Mouse (Mus musculus) gastrocnemius, adult 8-10 months (tissue): ENCODE measurements at regions not wholly inside any gene's neighbourhood (a gene's known extent, or its start where the extent isn't known, plus 50 kb on each side); places are given as distances from the start of the nearest gene placed in this dataset.

Source experiments
- DNase-seq, 2 experiments: peaks; one replicate each; pipeline ENCODE4 v3.0.0; 2022; ENCODE audit warnings: low spot score in 2 of 2

DNA sequence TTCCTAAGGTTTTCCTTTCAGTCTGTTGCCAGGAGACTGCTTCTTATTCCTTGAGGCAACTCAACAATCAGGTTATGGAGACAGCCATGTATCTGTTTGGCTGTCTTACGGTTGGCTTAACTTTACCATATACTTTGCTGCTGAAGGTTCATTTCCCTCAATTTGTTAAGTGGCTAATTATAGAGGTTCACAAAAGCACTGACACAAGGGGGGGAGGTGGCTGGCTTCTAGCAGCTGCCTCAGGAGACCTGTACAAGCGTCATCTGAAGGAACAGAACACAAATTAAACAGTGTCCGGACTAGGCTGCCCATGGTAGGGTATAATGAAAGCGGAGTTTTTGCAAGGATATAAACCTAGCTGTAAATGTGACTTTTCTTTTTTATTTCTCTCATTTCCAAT, 305.0 kb upstream of the Rnf219 start:
- DNase-seq, result no peak

DNA sequence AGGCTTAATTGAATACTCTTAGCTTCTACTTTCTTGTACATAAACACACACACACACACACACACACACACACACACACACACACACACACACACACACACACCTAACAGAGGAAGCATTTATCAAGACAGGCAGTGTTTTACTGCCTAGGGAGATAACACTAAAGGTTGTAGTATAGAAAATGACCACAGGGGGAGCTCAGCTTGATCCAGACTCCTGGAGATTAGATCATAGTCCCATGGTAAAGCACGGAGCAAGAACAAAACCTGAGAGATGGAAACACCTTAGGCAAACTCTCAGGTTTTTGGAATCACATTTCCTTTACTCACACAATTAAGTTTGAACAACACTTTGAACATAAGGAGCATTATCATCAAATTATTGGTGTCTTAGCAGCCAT, 302.5 kb upstream of the Rnf219 start:
- DNase-seq, result no peak

DNA sequence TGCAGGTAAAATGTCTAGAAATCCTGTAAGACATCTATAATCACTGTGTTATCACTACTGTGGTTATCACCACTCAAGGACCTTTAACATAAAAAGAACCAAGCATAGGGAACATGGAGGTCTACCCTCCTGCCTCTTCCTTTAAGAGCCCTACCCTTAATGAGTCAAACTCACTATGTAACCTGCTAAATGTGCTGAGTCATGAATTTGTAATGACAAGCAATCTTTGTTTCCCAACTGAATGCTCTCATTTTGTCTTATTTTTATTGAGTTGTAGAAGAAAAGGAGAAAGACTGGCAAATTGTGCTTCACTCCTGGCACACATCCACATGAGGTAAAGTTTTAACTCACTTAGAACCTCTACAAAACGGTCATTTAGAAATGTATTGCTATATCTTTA, 301.8 kb upstream of the Rnf219 start:
- DNase-seq, result no peak

DNA sequence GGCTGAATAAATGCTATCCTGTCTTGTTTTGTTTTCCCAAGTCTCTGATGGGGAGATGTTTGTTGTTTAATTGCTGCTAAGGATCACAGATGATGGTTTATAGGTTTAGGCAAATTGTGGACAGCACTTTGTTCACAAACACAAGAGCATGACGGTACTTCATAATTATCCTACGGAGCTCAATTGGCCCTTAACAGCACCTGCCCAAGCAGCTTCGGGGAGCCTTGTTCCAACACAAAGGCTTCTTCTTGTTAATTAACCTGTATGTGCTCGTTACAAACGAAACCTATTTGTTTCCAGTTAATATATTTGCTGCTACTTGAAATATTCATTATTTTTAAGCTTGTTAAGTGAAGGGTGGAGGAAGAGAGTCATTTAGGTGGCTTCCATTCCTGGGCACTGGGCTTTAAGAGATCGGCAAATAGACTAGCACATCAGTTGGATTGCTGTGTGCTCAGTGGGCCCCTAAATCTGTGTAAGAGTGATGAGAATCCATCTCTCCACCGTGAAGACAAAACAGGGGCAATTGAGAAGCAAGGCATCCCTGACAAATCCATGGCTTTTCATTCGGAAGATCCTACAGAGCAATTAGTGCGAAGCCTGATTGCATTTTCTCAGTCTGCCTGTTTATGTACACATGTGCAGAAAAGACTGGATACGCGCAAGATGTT, 299.6 kb upstream of the Rnf219 start:
- no peak for DNase-seq

DNA sequence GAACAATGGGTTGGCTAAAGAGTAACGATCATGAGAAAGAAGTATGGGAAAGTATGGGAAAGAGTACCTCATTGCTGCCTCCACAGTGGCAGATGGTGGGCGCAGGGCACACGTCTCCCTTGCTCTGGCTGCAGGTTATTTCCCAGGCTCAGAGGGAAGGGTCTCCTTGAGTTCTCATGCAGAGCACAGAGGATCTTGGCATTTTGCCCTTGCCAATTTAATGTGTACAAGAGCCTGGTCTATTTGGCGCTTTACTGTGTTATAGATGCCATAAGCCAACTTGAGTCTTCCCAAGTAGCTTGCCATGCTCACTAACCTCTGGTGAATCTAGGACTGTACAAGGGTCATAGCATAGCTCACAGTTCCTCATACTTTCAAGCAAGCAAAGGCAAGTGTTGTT, 296.7 kb upstream of the Rnf219 start:
- DNase-seq, result no peak

DNA sequence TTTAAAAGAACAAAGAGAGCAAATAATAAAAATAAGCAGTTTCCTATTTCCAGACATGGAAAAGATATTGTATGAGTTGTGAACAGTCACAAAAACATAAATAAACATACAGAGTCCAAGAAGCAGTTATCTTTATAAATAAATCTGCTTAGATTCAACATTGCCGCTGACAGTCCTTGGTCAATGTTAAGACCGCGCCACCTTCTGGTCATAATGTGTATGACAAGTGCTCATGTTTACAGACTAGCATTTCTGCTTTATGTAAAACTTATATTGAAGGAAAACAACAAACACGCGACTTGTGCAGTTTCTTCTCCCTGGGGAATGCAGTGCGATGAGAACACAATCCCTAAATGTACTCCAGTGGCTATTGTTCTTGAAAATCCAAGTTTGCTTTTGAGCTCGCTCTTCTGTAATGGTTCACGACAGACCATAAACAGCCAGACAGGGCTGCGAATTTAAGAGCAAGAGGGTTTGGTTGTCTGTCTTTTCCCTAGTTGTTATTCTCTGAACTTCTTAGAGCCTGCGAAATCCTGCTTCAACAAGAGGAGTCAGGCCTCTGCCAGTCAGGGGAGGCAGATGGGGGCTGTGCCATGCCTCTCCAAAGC, 291.6 kb upstream of the Rnf219 start:
- peak; percentile 20 to 22 for DNase-seq

DNA sequence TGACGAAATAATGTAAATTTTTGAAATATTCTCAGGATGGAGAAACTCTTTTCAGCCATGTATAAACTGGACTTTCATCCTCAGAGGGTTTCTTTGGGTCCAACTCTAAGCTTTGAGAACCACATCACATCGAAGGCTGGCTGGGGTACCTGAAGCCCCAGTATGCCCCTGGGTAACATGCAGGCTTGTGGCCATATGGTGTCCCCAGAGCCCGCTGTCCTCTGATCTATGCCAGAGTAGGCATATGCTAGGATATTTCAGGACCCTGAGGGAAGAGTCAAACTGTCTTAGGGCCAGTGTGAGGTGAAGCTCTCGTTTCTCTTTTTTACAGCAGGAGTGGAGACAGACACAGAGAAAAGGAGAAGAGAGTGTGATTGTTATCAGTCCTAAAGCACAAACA, 289.6 kb upstream of the Rnf219 start:
- DNase-seq, result no peak

DNA sequence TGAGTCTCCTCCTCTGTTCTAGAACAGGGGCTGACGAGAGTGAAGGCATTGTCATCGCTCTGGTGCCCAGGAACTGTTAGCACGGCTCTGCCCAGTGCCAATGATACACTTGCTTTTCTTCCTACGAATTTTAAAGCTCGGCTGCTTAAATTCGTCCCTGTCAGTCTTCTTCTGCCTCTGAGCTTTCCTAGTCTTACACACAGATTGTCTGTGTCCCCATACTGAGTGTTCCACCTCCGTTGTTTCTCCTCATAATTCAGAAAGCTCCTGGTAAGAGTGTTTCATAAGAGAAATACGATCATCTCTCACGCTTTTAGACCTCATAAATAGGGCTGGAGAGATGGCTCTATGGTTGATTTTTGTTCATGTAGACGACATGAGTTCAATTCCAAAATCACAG, 282.9 kb upstream of the Rnf219 start:
- DNase-seq, result no peak

DNA sequence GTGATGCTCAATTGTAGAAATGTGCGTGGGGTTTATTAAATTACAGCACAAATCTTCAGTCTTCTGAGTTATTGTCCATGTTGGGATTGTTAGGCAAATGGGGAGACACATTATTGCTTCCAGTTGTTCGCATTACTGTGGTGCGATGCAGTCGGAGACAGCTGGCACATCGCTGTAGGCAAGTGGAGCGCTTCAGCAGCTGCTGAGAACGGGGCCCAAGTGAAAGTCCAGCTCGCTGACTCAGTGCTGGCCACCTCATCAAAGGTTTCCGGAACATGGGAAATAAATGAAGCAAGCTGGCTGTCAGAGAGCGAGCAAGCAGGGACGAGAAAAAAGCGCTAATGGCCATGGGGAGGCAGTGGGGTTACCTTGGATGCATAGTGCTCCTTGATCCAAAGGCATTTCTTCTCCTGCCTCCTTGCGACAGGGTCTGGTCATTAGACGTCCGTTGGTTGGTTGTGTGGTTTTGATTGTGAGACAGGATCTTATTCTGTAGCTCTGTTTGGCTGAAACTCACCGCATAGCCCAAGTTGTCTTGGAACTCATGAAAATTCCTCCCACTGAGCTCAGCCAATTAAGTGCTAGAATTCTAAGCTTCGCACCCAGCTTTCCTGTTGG, 274.0 kb upstream of the Rnf219 start:
- no peak for DNase-seq

DNA sequence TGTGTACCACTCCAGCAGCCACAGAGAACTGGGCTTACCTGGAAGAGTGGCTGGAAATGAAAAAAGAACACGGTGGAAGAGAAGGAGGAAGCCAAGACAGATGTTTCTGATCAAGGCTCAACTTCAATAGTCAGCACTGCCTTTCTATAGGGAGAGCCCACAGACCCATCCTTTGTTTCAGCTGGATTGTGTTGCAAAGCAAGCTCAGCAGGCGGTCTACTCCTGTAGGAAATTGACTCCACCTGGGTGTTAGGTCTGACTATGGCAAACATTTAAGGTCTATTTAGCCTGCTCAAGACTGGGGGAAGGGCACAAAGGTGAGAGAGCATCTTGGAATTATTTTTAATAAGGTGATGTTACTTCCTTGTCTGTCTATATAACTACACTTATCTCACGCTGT, 266.9 kb upstream of the Rnf219 start:
- no peak for DNase-seq

DNA sequence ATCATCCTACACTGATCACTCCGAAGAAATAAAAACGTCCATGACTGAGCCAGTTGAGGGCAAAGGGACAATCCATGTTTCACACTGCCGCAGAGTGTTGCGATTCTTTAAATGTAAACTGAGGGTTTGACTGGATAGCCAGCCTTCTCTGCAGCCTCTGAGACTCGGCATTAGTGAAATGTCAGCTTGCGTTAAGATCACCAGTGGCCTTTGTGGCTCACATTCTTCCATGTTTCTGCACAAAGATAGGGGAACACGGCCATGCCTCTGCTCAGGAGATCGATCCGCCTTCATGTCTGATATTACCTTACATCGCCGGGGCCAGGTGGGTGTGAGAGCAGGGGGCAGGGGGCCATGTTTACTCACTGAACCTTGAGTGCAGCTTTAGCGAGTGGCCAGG, 262.6 kb upstream of the Rnf219 start:
- DNase-seq, result no peak

DNA sequence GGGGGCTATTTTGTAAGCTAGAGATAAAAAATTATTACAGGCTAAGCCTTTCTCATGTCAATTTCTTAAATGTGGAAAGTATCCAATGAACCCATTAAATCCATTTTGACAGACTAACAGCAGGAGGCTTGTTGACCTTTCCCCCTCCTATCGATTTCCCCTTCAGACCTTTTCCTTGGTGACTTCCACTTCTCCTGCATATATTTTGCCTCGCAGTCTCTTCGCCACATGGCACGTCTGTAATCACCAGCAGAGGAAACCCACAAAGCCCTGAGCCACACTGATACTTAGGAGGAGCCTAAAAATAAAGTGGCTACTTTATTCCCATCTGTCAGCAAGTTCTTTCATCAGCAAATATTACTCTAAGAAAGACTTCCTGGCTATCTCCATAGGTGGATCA, 247.5 kb upstream of the Rnf219 start:
- no peak for DNase-seq

DNA sequence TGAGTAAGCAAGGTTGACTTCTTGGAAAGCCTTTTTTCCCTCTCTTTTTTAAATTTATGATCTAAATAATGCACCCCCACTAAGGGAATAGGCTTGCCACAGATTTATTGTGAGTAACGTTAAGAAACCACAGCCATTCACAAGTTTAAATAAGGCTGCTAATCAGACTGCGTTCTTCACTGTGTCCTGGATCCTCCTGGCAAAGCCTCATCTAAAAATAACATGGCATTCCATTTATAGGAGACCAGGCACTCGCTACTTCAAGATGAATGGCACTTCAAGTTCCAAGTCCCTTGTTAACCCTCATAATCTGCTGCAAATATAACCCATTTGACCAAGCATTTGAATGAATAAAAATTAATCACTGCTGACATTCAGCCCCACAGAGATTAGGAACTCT, 211.8 kb upstream of the Rnf219 start:
- no peak for DNase-seq

DNA sequence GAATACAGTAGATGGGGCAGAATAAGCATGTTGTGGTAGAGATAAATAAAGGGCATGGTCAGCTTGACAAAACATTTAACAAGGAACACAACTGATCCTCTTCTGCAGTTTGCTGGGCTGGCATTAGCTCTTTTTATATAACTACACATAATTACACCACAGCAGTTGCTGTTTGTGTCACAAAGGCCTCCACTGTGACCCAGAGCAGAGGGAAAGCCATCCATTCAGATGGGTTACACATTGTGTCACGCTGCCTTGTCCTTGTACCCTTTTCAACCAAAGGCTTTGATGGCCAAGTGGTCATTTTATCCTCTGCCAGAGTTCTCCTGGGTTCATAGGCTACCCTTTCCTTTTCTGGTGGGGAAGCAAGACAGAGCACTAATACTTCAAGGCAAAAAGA, 209.6 kb upstream of the Rnf219 start:
- DNase-seq, result no peak

DNA sequence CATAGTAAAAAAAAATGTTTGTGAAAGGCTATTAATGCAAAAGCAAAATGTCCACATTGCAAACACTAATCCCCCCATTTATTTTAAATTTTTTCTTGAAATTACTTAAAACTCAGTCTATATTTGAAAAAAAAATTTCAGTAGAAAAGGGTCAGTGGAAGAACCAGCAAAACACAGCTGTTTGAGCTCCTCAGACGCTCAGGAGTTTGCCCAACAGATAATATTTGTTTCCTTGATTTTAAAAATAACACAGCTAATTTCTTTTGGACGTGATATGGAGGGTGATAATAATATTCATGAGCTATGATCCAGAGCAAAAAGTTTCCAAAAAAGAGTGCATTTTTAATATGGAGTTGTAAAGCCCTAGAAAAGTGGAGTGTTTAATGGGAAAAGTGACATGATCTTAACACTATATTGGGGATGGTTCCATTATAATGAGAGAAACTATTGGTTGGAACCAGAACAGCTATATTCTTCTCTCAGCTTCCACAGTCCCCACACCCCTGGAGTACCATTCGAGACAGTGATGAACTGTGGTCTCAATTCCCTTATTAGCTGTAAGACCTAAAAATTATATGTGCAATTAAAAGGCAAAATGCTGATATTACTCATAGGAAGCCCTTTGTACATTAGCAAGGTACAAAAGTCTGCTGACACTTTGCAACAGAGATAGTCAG, 209.0 kb upstream of the Rnf219 start:
- DNase-seq, result no peak

DNA sequence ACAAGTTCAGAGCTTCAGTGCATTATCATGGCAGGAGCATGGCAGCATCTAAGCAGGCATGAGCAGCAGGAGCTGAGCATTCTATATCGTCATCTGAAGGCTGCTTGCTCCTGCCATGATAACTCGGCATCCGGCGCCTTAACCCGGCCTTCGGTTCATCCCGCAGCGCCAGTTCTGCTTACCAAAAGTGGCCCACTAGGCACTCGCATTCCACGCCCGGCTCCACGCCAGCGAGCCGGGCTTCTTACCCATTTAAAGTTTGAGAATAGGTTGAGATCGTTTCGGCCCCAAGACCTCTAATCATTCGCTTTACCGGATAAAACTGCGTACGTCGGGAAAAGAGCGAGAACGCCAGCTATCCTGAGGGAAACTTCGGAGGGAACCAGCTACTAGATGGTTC, 193.2 kb upstream of the Rnf219 start:
- DNase-seq, result peak; percentile 70 to 76

DNA sequence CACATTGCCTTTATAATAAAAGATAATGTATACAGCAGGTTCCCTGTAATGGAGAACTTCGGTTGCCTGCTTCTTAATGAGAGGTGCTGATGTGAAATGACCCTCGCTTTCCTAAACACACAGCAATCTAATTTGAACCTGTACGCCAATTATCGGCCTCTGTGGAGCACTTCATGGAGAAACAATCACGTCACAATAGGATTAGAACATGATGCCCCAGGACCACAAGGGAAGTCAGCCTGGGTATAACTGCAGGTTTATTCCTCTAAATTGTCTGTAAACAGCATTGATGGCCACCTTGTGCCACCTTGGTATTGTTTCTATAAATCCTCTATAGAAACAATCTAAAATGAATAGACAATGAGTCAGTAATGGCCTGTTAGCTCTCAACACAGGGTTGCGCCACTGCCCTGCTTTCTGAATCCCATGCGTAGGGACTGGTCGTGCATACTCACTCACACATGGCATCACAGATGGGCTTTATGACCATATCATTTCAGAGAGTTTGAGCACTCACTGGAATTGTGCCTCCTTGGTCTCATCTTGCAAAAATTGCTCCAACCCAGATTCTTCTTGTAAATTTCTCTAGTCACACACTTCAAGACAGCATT, 179.9 kb upstream of the Rnf219 start:
- DNase-seq, result no peak

DNA sequence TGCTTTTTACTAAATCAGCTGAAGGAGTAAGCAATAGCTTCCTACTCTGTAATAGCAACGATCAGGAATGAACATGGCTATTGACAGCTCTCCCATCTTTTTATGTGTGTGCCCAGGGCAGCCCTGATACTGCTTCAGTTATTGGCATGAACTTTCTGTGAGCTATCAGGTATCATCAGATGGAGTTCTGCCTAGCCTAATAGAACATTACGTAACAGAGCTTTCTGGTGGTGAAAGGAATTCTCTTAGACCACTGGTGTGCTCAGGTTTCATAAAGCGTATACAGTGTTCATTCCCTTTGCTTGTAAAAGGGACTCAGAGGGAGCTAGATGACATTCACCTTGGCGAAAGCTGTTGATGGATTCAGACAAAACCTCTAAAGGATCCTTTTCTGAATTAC, 176.5 kb upstream of the Rnf219 start:
- DNase-seq, result no peak

DNA sequence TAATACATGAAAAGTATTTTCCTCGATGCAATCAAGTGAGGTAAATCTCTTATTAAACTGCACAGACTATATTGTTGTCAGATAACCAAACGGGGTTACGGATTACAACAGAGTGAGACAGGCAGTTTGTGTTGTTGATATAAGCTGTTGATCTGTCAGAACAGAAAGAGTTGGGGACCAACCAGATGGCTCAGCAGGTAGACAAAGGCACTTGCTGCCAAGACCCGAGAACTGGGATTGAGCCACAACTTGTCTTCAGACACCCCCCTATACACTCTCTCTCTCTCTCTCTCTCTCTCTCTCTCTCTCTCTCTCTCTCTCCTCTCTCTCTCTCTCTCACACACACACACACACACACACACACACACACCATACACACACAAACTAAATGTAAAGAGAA, 172.7 kb upstream of the Rnf219 start:
- no peak for DNase-seq

DNA sequence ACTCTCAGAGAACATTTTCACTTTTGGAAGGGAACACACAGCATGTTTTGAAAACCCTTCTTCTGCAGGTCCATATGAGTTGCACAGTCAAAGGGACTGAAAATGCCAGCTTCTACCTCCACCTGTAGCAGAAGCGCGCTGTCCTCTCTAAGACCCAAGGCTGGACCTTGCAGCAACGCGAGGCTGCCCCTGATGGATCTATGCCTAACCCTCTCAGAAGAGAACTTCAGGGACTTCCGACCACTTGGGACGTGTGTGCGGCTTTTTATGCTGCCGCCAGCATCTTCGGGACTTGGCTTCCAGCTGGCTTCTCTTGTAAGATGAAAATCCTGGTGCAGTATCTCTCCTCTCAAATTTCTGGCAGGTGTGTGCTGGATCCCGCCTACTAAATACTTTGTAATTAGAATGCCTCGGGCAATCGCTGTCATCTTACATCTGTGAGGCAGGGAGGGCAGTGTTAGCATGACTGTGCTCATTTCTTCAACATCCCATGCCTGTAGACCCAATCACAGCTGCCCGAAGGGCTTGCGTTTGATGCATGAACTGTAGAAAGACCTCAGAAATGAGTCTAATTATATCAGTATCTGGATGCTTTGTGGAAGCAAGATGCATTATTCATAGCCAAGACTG, 171.8 kb upstream of the Rnf219 start:
- no peak for DNase-seq

DNA sequence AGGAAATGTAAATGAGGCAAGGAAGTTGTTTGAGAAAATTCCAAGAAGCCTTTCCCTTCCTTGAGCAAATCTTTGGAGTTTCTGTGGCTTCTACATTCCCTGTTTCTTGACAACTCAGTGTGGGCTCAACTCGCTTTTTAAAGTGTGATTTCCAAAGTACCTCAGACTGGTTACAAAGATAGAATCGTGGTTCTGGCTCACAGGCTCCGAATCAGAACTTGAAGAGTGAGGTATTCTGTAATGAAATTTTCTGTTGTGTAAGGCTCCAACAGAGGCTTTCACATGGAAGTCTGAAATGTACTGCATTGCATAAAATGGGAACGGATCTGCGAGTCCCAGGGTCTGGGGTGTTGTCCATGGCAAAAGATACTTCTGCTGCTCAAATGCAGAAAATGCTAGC, 170.2 kb upstream of the Rnf219 start:
- DNase-seq, result no peak

DNA sequence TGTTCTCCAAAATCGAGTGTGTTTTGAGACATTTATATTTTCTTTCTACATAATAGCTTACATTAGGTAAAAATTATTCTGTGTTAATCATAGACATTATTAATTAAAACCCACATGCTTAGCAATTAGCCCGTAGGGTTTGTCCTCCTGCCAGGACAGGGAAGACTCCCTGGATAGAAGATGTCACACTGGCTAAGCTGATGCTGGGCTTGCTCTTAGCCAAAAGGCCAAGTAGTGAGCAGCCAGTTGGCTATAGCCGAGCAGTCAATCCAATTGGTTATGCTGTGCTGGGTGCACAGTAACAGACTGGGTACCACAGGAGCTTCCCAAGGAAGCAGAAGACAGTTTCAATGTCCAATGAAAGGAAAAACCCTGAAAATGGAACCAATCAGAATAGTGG, 166.0 kb upstream of the Rnf219 start:
- no peak for DNase-seq
